Mouse (Mus musculus): ENCODE measurements around the gene Anks1. TPM values are rescaled to one million over a fixed set of nuclear protein-coding genes. Genes with fewer than 3 reads are reported as not detected.
A peak's percentile ranks its signal among the peaks of the same experiment; 100 is the strongest.

Gene Anks1
- polyA plus RNA-seq, 1 experiment from 2014 or later: 6.7 TPM

- Histone ChIP-seq H3K36me3 (peaks cover 9% of the 10 kb centered on the region), H3K9me3 (replicated peaks) (no peaks in the 10 kb centered on the region), H3K27me3 (replicated peaks) (no peaks in the 10 kb centered on the region), H3K9ac (no peak overlapping the region), H3K4me2 (no peak overlapping the region), H3K27ac (peak overlapping the region; percentile 74; the same call in 1 of the 2 replicates), H3K4me3 (no peak overlapping the region), H3K4me1 (peaks cover 86% of the 10 kb centered on the region)
- ATAC-seq: no peak
- WGBS (ENCODE audit: insufficient replicate concordance): 53% methylated on average over 8 of the region's 8 CpGs
Observed at GRCm38 (mm10) chr17:28016056-28016797, 107.1 kb downstream of the Anks1 start.

DNA sequence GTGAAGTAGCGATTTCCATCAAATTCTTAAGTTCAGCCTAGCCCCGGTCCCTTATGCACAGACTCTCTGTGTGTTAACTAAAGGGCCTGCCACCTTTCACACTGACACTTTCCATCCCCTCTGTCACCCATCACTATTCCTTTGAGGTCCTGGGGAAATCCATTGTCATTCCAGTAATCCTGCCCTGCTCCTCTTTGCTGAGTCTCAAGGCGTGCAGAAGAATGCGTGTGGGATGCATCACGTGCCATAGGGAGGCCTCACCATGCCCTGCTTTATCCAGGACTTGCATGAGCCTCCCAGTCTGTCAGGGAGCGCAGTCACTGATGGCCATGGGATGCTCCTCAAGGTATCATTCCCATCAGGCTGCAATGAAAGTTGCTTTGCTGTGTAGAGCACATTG, 109.2 kb downstream of the Anks1 start:
- no peak overlapping the region for H3K4me2 ChIP-seq
- 72% methylated on average over 6 of the region's 6 CpGs for WGBS (ENCODE audit: insufficient replicate concordance)
- no peak overlapping the region for H3K9ac ChIP-seq
- ATAC-seq: no peak
- no peak overlapping the region for H3K27ac ChIP-seq
- no peak overlapping the region for H3K4me3 ChIP-seq
- no peaks in the 10 kb centered on the region for H3K27me3 ChIP-seq (replicated peaks)
- no peaks in the 10 kb centered on the region; the same call in 1 of the 2 replicates for H3K36me3 ChIP-seq
- no peaks in the 10 kb centered on the region for H3K9me3 ChIP-seq (replicated peaks)
- peaks cover 65% of the 10 kb centered on the region for H3K4me1 ChIP-seq

DNA sequence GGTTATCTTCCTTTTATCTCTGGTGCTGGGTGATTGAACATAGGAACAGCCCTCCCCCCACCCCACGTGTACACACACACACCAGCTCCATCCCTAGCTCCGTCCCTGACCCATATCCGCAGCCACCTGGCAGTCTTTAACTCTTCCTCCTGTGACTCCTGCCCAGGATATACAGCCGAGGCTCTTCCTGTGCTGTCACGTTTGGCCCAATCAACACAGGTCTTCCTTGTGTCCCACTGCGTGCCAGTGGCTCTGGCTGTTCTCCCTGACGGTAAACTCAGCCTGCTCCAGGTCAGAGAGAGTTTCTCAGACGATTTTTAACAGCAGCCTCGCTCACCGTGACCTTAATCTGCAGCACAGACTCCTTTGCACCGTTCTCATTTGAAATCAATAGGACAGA, 109.7 kb downstream of the Anks1 start:
- Histone ChIP-seq H3K4me2 (no peak overlapping the region), H3K4me1 (peaks cover 61% of the 10 kb centered on the region), H3K27me3 (replicated peaks) (no peaks in the 10 kb centered on the region), H3K9me3 (replicated peaks) (no peaks in the 10 kb centered on the region), H3K27ac (no peak overlapping the region), H3K36me3 (no peaks in the 10 kb centered on the region; the same call in 1 of the 2 replicates), H3K4me3 (no peak overlapping the region), H3K9ac (no peak overlapping the region)
- 57% methylated on average over 11 of the region's 11 CpGs for WGBS (ENCODE audit: insufficient replicate concordance)
- no peak for ATAC-seq

DNA sequence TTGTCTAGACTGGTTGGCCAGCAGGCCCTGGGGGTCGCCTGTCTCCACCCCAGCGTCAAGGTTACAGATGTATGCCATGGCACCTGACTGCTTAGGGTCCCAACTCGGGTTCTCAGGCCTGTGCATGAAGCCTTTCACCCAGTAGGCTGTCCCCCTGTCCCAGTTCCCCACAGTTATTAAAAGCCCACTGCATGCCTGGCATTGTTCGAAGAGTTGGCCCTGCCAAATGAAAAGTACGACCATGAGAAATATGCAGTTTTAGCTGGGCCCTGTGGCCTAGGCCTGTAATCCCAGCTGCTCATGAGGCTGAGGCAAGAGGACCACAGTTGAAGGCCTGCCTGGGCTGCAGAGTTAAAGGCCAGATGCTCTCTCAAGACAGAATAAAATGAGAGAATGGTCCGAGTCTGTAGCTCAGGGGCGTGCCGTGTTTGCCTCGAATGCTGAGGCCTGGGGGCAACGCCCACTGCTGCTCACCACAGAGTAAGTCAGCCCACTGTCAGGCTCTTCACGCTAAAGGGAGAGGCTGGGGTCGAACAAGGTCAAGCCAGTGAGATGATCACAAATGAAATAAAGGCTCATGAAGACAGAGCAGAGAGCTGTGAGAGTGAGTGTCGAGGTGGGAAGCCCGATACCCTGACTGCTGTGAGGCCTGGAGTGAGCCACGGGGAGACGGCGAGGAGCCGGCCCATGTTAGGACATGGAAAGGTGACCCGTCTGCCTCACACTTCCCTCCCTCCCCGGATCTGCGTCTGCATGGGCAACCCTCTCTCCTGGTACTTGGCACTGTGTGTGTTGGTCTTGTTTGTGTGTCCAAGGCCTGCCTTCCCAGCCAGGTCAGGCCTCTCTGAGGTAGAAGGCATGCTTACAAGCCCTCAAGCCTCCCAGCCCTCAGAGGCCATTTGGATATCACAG, 110.9 kb downstream of the Anks1 start:
- no peak for ATAC-seq
- Histone ChIP-seq H3K4me1 (peaks cover 50% of the 10 kb centered on the region), H3K36me3 (no peaks in the 10 kb centered on the region; the same call in 1 of the 2 replicates), H3K27ac (no peak overlapping the region), H3K9ac (no peak overlapping the region), H3K4me3 (no peak overlapping the region), H3K4me2 (no peak overlapping the region), H3K27me3 (replicated peaks) (no peaks in the 10 kb centered on the region), H3K9me3 (replicated peaks) (no peaks in the 10 kb centered on the region)
- 73% methylated on average over 21 of the region's 21 CpGs for WGBS (ENCODE audit: insufficient replicate concordance)

DNA sequence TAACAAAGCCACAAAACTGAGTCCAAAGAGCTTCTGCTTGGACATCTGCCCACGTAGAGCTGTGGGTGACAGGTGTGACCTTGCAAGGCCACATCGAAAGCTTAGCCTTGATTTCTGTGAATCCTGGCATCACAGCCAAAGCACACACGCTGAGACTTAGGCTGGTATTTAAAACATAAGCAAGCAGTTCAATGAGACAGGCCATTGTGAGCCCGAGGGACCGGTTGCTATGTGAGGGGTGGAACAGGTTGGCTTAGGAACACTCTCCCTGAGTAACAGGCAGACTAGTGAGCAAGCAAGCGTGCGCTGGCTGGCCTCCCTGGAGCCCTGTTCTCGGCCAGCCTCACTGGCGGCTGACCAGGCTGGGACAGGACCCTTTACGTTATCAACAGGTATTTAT, 112.8 kb downstream of the Anks1 start:
- Histone ChIP-seq H3K36me3 (no peaks in the 10 kb centered on the region; the same call in 1 of the 2 replicates), H3K27me3 (replicated peaks) (no peaks in the 10 kb centered on the region), H3K4me3 (no peak overlapping the region), H3K9ac (no peak overlapping the region), H3K27ac (no peak overlapping the region), H3K4me1 (peaks cover 50% of the 10 kb centered on the region), H3K4me2 (no peak overlapping the region), H3K9me3 (replicated peaks) (no peaks in the 10 kb centered on the region)
- WGBS (ENCODE audit: insufficient replicate concordance): 76% methylated on average over 10 of the region's 10 CpGs
- ATAC-seq: no peak

DNA sequence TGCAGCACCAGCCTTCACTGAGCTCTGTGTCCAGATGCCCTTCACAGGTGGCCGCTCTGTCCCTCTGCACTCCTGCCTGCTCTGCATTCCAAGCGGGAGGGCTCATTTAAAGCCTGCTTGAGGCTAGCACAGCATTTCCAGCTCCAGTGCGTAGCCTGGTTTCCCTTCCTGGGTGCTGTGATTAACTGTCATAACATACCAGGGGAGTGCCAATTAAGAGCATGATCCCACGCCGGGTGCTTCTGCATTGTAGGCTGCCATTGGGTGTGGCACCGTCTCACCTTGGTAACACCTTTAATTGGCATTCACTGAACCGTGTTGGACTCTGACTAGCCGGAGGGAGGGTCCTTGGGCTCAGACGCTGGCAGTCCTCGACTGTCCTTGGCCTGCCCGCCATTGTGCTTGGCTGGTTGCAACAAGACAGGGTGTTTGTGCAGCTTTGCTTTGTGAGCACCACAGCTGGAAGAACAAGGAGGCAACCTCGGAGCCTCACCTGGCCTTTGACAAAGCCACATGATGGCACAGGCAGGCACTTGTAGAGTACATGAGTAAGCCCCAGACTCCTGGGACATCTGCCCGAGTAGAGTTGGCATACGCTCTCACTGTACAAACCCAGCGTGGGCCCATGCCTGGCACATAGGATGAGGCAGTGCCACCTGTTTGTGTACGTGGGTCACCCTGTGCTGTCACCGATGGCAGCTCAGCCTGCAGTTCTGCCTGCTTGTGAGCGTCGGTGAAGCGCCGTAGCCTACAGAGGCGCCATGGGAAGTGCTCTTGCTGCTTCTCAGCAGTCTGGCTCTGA, 113.9 kb downstream of the Anks1 start:
- Histone ChIP-seq H3K9me3 (replicated peaks) (no peaks in the 10 kb centered on the region), H3K4me2 (no peak overlapping the region), H3K4me1 (peaks cover 49% of the 10 kb centered on the region), H3K27me3 (replicated peaks) (no peaks in the 10 kb centered on the region), H3K4me3 (no peak overlapping the region), H3K9ac (no peak overlapping the region), H3K36me3 (peaks cover 3% of the 10 kb centered on the region; the same call in 1 of the 2 replicates), H3K27ac (no peak overlapping the region)
- no peak for ATAC-seq
- WGBS (ENCODE audit: insufficient replicate concordance): 76% methylated on average over 22 of the region's 22 CpGs

DNA sequence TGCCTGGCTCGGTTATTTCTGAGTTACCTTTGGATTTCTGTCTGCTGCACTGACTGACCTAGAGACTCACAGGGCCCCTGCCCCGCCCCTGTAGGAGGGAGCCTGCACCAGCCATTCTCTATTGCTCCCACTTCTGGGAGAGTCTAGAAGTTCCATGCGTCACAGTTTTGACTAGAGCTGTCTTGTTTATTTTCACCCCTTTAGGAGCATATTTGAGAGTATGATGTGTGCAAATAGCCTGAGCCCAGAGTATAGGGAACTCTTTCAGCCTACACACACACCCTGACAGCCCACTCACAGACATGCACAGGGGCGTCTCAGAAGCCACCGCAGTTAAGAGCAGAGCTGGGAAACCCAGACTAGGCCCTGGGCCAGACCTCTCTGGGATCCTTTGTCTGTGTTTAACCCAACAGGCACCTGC, 116.4 kb downstream of the Anks1 start:
- Histone ChIP-seq H3K27me3 (replicated peaks) (no peaks in the 10 kb centered on the region), H3K4me3 (no peak overlapping the region), H3K4me1 (peaks cover 39% of the 10 kb centered on the region), H3K27ac (peak overlapping the region; percentile 49; the same call in 1 of the 2 replicates), H3K36me3 (0 out of 2 replicates have a peak, but pooled peaks cover 3% of the 10 kb centered on the region), H3K9ac (no peak overlapping the region), H3K4me2 (no peak overlapping the region), H3K9me3 (replicated peaks) (no peaks in the 10 kb centered on the region)
- no peak for ATAC-seq
- WGBS (ENCODE audit: insufficient replicate concordance): 65% methylated on average over 5 of the region's 5 CpGs

DNA sequence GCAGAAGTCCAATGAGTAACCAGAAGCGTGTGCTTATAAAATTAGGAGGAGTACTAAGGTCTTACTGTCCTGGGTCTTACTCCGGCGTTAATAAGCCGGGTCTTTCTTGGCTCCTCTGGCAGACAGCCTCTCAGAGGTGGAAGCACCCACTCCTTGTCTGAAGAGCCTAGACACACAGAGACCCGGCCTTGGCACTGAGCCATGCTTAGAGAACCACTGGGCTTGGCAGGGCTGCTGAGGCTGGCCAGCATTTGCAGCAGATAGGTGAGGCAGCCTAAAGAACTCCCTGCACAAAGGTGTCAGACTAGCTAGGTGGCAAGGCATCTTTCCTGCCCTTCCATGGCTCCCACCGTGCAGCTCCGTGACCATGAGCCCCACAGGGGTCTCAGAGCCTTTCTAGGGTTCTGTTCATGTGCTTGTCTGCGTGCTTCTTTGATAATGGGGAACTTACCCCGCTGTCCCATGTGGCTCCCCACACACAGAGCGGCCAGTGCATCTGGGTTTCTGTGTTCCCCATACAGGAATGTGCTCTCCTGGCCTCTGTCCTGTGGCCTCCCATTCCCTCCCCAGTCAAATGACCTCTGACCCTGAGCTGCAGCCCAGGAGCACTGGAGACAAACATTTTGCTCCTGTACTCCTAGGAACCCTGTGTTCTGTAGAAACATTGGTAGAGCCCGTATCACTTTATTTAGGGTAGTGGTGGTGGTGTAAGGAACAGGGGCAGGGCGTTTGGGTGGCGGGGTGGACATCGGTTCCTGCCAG, 117.2 kb downstream of the Anks1 start:
- H3K4me1 ChIP-seq: peaks cover 46% of the 10 kb centered on the region
- no peak overlapping the region for H3K4me2 ChIP-seq
- no peak overlapping the region for H3K9ac ChIP-seq

DNA sequence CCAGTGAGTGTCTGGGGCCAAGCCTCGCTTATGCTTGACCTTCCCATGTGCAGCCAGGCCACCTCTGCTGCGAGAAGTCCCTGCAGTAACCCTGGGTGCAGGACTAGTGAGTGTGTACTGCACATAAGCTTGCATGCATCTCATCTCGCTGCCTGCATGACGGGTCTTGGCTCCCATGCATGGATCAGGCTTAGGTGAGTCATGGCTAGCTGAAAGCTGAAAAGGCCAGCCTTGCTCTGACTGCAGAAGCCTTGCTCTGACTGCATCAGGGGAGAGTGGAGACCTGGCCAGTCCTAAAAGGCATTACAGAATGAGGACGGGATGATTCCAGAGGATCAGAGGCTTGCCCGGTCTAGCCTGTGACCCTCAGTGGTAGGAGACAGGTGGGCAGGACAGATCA, 118.1 kb downstream of the Anks1 start:
- ATAC-seq: no peak
- H3K4me3 ChIP-seq: no peak overlapping the region
- no peak overlapping the region for H3K9ac ChIP-seq
- peaks cover 55% of the 10 kb centered on the region for H3K4me1 ChIP-seq
- H3K27ac ChIP-seq: no peak overlapping the region
- H3K27me3 ChIP-seq (replicated peaks): no peaks in the 10 kb centered on the region
- 75% methylated on average over 6 of the region's 6 CpGs for WGBS (ENCODE audit: insufficient replicate concordance)
- 0 out of 2 replicates have a peak, but pooled peaks cover 3% of the 10 kb centered on the region for H3K36me3 ChIP-seq
- no peak overlapping the region for H3K4me2 ChIP-seq
- no peaks in the 10 kb centered on the region for H3K9me3 ChIP-seq (replicated peaks)

More for the DNA sequence above, 117.2 kb downstream of the Anks1 start:
- H3K4me3 ChIP-seq: no peak overlapping the region
- 0 out of 2 replicates have a peak, but pooled peaks cover 3% of the 10 kb centered on the region for H3K36me3 ChIP-seq
- H3K27ac ChIP-seq: peak overlapping the region; percentile 49
- peak; percentile 53; the same call in 1 of the 2 replicates for ATAC-seq
- no peaks in the 10 kb centered on the region for H3K27me3 ChIP-seq (replicated peaks)
- no peaks in the 10 kb centered on the region for H3K9me3 ChIP-seq (replicated peaks)
- 71% methylated on average over 14 of the region's 14 CpGs for WGBS (ENCODE audit: insufficient replicate concordance)

- no peak overlapping the region for H3K4me3 ChIP-seq
- H3K4me2 ChIP-seq: no peak overlapping the region
- H3K9ac ChIP-seq: no peak overlapping the region
- H3K4me1 ChIP-seq: peaks cover 56% of the 10 kb centered on the region
- H3K9me3 ChIP-seq (replicated peaks): no peaks in the 10 kb centered on the region
- H3K27ac ChIP-seq: no peak overlapping the region
- ATAC-seq: no peak
- 69% methylated on average over 10 of the region's 10 CpGs for WGBS (ENCODE audit: insufficient replicate concordance)
- H3K27me3 ChIP-seq (replicated peaks): no peaks in the 10 kb centered on the region
- H3K36me3 ChIP-seq: 0 out of 2 replicates have a peak, but pooled peaks cover 3% of the 10 kb centered on the region
Observed at GRCm38 (mm10) chr17:28028236-28028635, 119.1 kb downstream of the Anks1 start.

DNA sequence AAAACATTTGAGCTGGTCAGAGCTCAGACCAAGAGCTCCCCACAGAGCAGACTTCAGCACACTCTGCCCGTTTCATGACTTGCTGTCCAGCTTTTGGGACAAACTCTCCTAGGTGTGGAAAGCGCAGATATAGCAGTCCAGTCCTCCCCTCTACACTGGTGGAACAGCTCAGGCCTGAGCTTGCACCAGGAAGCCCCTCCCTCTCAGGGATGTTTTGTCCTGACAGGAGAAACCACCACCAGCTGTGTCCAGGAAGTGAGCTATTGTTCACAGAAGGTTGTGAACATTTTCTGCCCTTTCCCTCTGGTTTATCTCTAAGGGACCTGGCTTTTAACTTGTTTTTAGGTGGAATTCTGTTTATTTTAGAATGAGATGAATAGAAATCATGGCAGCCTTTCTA, 120.2 kb downstream of the Anks1 start:
- Histone ChIP-seq H3K27me3 (replicated peaks) (no peaks in the 10 kb centered on the region), H3K4me1 (peaks cover 56% of the 10 kb centered on the region), H3K4me3 (no peak overlapping the region), H3K27ac (0 out of 2 replicates have a peak overlapping the region, but pooled peaks have one; percentile 4), H3K9me3 (replicated peaks) (no peaks in the 10 kb centered on the region), H3K4me2 (no peak overlapping the region), H3K36me3 (0 out of 2 replicates have a peak, but pooled peaks cover 3% of the 10 kb centered on the region), H3K9ac (no peak overlapping the region)
- ATAC-seq: no peak
- WGBS (ENCODE audit: insufficient replicate concordance): 33% methylated on average over 2 of the region's 2 CpGs
